Mouse (Mus musculus): ENCODE data around the gene Ssc4d. TPM values are rescaled to one million over a fixed set of nuclear protein-coding genes. Genes with fewer than 3 reads are reported as not detected.

Ssc4d gene
- polyA plus RNA-seq, 1 experiment from 2014 or later: 1.0 TPM

DNA sequence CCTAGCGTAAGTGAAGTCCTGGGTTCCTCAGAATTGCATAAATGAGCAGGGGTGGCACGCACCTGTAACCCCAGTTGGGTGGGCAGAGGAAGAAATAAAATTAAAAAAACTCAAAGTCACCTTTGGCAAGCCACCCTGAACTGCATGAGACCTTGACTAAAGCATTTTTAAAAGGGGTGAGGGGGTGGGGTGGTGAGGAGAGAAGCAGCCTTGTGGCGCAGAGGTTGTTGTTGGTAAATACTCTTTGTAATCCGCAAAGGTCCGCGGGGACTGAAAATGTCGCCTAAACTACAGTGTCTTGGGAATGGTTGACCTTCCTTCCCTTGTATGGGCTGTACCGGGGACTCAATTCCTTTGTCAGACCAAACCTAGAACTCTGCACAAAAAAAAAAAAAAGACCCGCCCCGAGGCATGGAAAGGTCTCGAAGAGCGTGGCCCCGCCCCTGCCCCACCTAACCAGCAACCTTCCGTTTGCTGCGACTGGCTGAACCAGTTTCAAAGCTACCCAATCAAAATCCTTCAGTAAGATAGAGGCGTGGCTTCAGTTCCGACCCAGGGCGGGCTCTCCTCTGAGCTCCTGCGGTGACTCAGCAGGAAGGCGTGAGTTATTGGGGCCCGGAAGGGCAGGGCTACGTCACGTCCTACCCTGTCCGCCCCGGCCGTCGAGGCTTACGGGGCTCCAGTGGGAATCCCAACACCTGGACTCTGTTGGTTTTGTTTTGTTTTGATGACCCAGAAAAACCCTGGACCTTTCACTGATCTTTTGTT is 16.9 kb downstream of the Ssc4d start:
- peak; percentile 77 for ATAC-seq
- no peak overlapping the region for H3K9ac ChIP-seq (replicated peaks)
- 8% methylated on average over 28 of the region's 28 CpGs for WGBS

DNA sequence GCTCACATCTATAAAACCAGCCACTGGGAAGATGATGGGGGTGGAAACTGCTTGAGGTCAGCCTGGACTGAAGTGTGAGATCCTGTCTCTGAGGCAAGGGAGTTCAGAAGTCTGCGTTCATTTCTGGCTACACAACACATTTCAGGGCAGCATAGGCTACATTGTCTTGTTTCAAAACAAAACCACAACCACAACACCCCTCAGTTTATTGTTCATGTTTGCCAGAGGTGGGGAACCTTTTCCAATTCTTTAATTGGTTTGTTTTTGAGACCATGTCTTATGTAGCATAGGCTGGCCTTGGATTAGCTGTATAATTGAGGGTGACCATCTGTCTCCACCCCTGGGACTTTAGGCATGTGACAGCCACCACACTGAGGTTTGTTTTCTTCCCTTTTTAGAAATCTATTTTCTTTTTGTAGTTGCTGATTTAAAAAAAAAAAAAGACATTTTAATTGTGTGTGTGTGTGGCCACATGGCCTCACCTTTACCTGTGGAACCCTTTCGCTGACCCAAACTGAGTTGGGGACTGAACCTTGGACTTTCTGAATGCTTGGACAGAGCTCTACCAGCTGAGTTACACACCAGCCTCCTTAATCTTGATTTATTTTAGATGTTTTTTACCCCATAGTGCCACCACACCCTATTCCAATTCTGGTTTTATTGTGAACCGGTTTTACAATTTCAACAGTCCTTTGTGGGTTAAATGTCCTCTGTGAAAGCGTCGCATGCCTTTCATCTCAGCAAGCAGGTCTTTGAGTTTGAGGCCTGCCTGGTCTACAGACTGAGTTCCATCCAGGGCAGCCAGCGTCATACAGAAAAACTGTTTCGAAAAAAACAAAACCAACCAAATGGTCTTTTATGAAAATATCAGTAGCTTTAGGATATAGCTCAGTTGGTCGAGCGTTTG is 17.8 kb downstream of the Ssc4d start:
- no peak for ATAC-seq
- no peak overlapping the region for H3K9ac ChIP-seq (replicated peaks)
- H3K36me3 ChIP-seq: no peaks in the 10 kb centered on the region
- H3K27me3 ChIP-seq: no peaks in the 10 kb centered on the region
- no peaks in the 10 kb centered on the region for H3K9me3 ChIP-seq
- H3K4me3 ChIP-seq (replicated peaks): peak overlapping the region; percentile 35; the same call in 1 of the 2 replicates
- H3K4me2 ChIP-seq (replicated peaks): peak overlapping the region; percentile 51
- H3K27ac ChIP-seq: peak overlapping the region; percentile 85
- WGBS: 89% methylated on average over 9 of the region's 9 CpGs
- peaks cover 10% of the 10 kb centered on the region for H3K4me1 ChIP-seq (replicated peaks)

More for the DNA sequence above, 16.9 kb downstream of the Ssc4d start:
- H3K36me3 ChIP-seq: no peaks in the 10 kb centered on the region
- peak overlapping the region; percentile 51 for H3K4me2 ChIP-seq (replicated peaks)
- H3K27ac ChIP-seq: peak overlapping the region; percentile 85
- H3K9me3 ChIP-seq: no peaks in the 10 kb centered on the region
- peaks cover 16% of the 10 kb centered on the region for H3K4me1 ChIP-seq (replicated peaks)
- H3K27me3 ChIP-seq: no peaks in the 10 kb centered on the region
- H3K4me3 ChIP-seq (replicated peaks): peak overlapping the region; percentile 35

DNA sequence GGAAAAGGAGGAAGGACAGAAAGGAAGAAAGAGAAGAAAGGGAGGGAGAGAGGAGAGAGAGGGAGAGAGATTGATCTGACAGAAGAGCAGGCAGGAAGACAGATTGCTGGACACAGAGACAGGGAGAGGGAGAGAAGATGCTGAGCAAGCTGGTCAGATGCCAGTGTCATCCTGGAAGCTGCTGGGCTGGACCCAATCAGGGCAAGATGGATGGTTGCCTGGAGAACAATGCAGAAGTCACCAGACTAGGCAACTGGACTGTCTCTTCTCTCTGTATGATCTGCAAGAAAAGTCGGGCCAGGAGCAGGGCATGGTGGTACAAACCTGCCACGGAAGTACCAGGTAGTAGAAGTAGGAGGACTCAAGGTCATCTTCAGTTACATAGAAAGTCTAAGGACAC is 21.5 kb downstream of the Ssc4d start:
- Histone ChIP-seq H3K36me3 (no peaks in the 10 kb centered on the region), H3K4me2 (replicated peaks) (no peak overlapping the region), H3K9me3 (no peaks in the 10 kb centered on the region), H3K4me1 (replicated peaks) (peaks cover 8% of the 10 kb centered on the region; the same call in 1 of the 2 replicates), H3K27ac (no peak overlapping the region), H3K4me3 (replicated peaks) (no peak overlapping the region), H3K9ac (replicated peaks) (no peak overlapping the region), H3K27me3 (no peaks in the 10 kb centered on the region)
- ATAC-seq: no peak
- 100% methylated on average over 2 of the region's 2 CpGs for WGBS

DNA sequence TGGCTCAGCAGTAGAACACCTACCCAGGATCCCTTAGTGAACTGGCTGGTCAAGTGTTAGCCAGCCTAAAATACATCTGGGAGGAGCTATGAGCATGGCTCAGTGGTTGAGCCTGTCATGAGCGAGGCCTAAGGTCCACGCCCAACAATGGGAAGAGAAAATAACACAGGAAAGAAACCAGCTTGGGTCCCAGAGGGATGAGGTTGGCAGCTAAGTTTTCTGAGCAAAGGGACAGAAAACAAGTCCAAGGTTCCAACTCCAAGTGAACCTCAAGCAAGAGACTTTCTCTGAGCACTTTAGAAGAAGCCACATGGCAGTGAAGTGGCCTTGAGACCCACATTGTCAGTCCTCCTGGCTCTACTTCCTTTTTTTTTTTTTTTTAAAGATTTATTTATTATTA is 22.7 kb downstream of the Ssc4d start:
- Histone ChIP-seq H3K36me3 (no peaks in the 10 kb centered on the region), H3K4me2 (replicated peaks) (no peak overlapping the region), H3K9ac (replicated peaks) (no peak overlapping the region), H3K27ac (no peak overlapping the region), H3K4me1 (replicated peaks) (0 out of 2 replicates have a peak, but pooled peaks cover 2% of the 10 kb centered on the region), H3K4me3 (replicated peaks) (no peak overlapping the region), H3K27me3 (no peaks in the 10 kb centered on the region), H3K9me3 (no peaks in the 10 kb centered on the region)
- WGBS: 96% methylated on average over 2 of the region's 2 CpGs
- no peak for ATAC-seq

DNA sequence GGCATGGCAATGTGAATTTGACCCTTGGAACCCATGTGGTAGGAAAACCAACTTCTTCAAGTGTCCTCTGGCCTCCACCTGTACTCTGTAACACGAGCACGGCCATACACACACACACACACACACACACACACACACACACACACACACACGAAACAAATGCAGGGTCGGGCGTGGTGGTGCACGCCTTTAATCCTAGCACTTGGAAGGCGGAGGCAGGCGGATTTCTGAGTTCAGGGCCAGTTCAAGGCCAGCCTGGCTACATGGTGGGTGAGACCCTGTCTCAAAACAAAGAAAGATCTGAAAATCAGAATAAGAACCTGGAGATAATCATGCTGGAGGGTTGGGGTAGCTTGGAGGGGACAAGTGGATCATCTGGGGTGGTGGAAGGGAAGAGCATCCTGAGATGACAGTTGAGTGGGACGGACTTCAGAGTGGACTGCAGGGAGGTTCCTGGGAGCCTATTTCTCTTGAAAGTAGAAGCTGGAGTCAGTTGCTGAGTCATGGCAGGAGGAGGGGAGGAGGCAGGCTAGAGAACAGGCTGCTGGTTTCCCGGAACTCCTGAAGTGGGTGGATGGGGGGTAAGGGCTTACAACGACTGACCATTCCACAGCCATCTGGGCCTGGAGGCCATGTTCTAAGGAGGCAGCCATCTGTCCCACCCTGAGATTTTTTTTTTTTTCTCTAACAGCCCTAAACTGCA is 23.5 kb downstream of the Ssc4d start:
- Histone ChIP-seq H3K36me3 (no peaks in the 10 kb centered on the region), H3K27me3 (no peaks in the 10 kb centered on the region), H3K9ac (replicated peaks) (no peak overlapping the region), H3K9me3 (no peaks in the 10 kb centered on the region), H3K4me3 (replicated peaks) (no peak overlapping the region), H3K27ac (no peak overlapping the region), H3K4me2 (replicated peaks) (no peak overlapping the region), H3K4me1 (replicated peaks) (peaks cover 3% of the 10 kb centered on the region)
- WGBS: 80% methylated on average over 11 of the region's 11 CpGs
- ATAC-seq: no peak

DNA sequence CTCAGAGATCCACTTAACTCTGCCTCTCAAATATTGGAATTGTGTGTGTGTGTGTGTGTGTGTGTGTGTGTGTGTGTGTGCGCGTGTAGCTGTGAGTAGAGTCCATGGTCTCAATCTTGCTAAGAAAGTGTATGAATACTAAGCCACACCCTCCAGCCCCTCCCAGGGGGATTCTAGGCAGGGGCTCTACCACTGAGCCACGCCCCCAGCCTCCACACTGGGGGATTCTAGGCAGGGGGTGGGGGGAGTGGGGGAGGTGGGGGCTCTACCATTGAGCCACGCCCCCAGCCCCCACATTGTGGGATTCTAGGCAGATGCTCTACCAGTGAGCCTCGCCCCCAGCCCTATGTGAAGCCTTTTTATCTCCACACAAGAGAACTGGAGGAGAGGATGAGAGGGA is 27.7 kb downstream of the Ssc4d start:
- Histone ChIP-seq H3K4me3 (replicated peaks) (no peak overlapping the region), H3K36me3 (no peaks in the 10 kb centered on the region), H3K27me3 (no peaks in the 10 kb centered on the region), H3K4me2 (replicated peaks) (no peak overlapping the region), H3K27ac (no peak overlapping the region), H3K9me3 (no peaks in the 10 kb centered on the region), H3K4me1 (replicated peaks) (peaks cover 7% of the 10 kb centered on the region), H3K9ac (replicated peaks) (no peak overlapping the region)
- WGBS: 68% methylated on average over 5 of the region's 5 CpGs
- peak; percentile 14; the same call in 1 of the 2 replicates for ATAC-seq

DNA sequence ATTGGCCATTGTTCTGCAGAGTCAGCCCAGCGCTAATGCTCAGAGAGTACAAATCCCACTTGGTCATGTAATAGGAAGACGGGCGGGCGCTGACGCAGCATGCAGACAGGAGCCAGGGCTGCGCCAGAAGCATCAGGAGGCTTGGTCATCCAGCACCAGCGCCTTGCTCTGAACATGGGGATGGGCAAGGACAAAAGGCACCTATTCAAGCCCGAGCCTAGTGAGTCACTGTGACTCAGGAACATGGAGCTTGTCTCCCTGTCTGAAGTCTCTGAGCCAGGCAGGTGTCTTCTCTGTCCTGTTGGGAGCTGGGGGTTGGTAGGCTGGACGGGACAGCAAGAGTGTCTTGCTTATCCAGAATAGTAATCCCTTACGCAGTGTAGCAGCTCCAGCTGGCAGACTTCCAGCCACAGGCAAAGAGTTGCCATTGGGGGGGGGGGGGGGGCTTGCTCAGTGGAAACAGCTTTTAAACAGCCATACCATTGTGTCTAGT is 28.4 kb downstream of the Ssc4d start:
- Histone ChIP-seq H3K9me3 (no peaks in the 10 kb centered on the region), H3K4me3 (replicated peaks) (no peak overlapping the region), H3K4me1 (replicated peaks) (peaks cover 7% of the 10 kb centered on the region), H3K27me3 (no peaks in the 10 kb centered on the region), H3K9ac (replicated peaks) (0 out of 2 replicates have a peak overlapping the region, but pooled peaks have one; percentile 7), H3K27ac (peak overlapping the region; percentile 31; the same call in 1 of the 2 replicates), H3K36me3 (no peaks in the 10 kb centered on the region), H3K4me2 (replicated peaks) (peak overlapping the region; percentile 25; the same call in 1 of the 2 replicates)
- peak; percentile 76 for ATAC-seq
- 46% methylated on average over 10 of the region's 10 CpGs for WGBS

DNA sequence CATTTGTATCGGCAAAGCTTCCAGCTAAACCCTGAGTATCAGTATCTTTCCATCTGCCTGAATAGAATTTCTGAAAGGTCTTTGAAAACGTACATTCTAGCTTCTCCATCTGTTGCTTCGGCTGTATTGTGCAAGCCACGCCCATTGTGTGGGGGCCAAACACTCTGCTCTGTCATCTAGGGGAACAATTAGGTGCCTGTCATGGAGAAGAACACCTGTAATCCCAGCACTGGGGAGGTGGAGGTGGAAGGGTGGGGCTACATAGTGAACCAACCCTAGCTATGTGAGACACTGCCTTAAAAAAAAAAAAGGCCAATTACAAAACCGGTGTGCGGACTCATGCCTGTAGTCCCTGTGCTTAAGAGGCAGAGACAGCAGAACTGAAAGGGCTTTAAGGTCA is 31.6 kb downstream of the Ssc4d start:
- peaks cover 7% of the 10 kb centered on the region for H3K4me1 ChIP-seq (replicated peaks)
- H3K9me3 ChIP-seq: no peaks in the 10 kb centered on the region
- ATAC-seq: no peak

DNA sequence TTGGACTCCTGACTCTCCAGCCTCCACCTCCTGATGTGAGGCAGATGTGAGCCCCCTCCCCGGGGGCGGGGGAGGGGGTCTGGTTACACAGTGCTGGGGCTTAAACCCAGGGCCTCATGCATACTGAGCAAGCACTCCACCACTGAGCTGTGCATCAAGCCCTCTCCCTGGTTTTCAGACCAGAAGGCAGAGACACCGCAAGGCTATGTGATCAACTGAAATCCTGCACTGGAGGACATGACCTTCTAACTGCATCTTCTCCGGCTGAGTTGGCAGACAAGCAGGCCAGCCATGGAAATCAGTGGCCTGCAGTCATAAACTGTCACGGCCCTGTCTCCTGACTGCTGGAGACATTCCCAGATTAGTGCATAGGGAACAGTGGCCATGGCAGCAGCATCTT is 33.7 kb downstream of the Ssc4d start:
- no peaks in the 10 kb centered on the region for H3K36me3 ChIP-seq
- H3K27ac ChIP-seq: no peak overlapping the region
- no peak overlapping the region for H3K4me2 ChIP-seq (replicated peaks)
- no peaks in the 10 kb centered on the region for H3K27me3 ChIP-seq
- H3K4me1 ChIP-seq (replicated peaks): peaks cover 2% of the 10 kb centered on the region
- no peak for ATAC-seq
- H3K9ac ChIP-seq (replicated peaks): 0 out of 2 replicates have a peak overlapping the region, but pooled peaks have one; percentile 10
- H3K4me3 ChIP-seq (replicated peaks): no peak overlapping the region
- H3K9me3 ChIP-seq: no peaks in the 10 kb centered on the region
- 61% methylated on average over 5 of the region's 5 CpGs for WGBS

More for the DNA sequence above, 31.6 kb downstream of the Ssc4d start:
- no peak overlapping the region for H3K4me3 ChIP-seq (replicated peaks)
- WGBS: 70% methylated on average over 6 of the region's 6 CpGs
- no peaks in the 10 kb centered on the region for H3K36me3 ChIP-seq
- H3K9ac ChIP-seq (replicated peaks): no peak overlapping the region
- no peak overlapping the region for H3K27ac ChIP-seq
- no peaks in the 10 kb centered on the region for H3K27me3 ChIP-seq
- H3K4me2 ChIP-seq (replicated peaks): no peak overlapping the region

DNA sequence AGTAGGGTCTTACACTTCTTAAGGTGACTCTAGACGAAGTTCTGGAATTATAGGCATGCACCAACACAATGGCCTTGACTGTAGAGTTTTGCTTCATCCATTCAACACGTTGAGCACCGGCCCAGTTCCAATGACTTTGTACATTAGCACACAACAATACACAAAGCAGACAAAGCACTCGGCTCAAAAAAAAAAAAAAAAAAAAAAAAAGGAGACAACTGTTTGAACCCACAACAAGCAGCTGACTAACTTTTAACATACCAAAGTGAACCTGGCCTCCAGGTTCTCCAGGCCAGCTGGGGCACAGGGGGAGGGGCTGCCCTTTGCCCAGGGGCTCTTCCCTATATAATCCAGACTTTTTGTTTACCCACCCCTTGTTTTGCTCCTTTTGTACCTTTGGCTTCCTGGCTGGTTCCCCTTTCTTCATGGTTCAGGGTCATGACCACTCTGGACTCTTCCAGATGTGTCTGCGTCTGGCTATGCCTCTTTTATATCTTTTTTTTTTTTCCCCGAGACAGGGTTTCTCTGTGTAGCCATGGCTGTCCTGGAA is 38.6 kb downstream of the Ssc4d start:
- Histone ChIP-seq H3K27me3 (no peaks in the 10 kb centered on the region), H3K4me3 (replicated peaks) (no peak overlapping the region), H3K4me1 (replicated peaks) (peaks cover 29% of the 10 kb centered on the region), H3K4me2 (replicated peaks) (no peak overlapping the region), H3K9me3 (no peaks in the 10 kb centered on the region), H3K36me3 (peaks cover 16% of the 10 kb centered on the region), H3K27ac (peak overlapping the region; percentile 99), H3K9ac (replicated peaks) (no peak overlapping the region)
- WGBS: 80% methylated on average over 6 of the region's 6 CpGs
- no peak for ATAC-seq

DNA sequence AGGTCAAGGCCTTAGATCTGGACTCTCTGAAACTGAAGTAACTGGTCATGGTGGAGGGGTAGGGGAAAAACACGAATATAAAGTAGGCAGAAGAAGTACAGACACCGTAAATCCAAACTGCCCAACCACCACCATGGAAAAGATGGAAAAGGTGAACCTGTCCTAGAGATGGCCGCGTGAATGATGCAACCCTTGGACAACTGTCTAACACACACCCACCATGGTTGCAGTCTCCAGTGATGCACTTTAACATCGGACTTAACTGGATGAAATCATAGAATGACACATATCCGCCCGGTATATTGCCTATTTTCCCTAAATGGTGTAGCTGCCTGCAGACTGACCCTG is 39.2 kb downstream of the Ssc4d start:
- H3K27ac ChIP-seq: peak overlapping the region; percentile 99
- peak overlapping the region; percentile 92 for H3K4me3 ChIP-seq (replicated peaks)
- no peaks in the 10 kb centered on the region for H3K27me3 ChIP-seq

More for the DNA sequence above, 39.2 kb downstream of the Ssc4d start:
- Histone ChIP-seq H3K4me1 (replicated peaks) (peaks cover 34% of the 10 kb centered on the region), H3K9me3 (no peaks in the 10 kb centered on the region), H3K36me3 (peaks cover 21% of the 10 kb centered on the region), H3K9ac (replicated peaks) (peak overlapping the region; percentile 98; the same call in 1 of the 2 replicates), H3K4me2 (replicated peaks) (peak overlapping the region; percentile 67)
- no peak for ATAC-seq
- WGBS: 48% methylated on average over 7 of the region's 7 CpGs

Data from midbrain, embryonic 13.5 days (tissue).